Mouse (Mus musculus) ES-Bruce4 (cell line): ENCODE results near the gene Col26a1. TPM values are rescaled to one million over a fixed set of nuclear protein-coding genes. Genes with fewer than 3 reads are reported as not detected.
"Not testable (repeated sequence)": the region's sequence is repeated elsewhere in the genome, so short reads cannot be mapped to it uniquely, and the experiment has no call there.

Source experiments
- H3K27ac ChIP-seq: 2 replicates; pipeline ENCODE4 v1.5.1; 2012; ENCODE audit warnings: low read length, inconsistent platforms; ENCODE audit not compliant: insufficient read depth
- H3K27me3 ChIP-seq: 2 replicates; pipeline ENCODE4 v1.6.1; 2012; ENCODE audit warnings: mild to moderate bottlenecking, low read length, inconsistent platforms; ENCODE audit not compliant: control insufficient read depth, poor library complexity, insufficient read depth, severe bottlenecking
- H3K36me3 ChIP-seq: 2 replicates; pipeline ENCODE4 v1.6.1; 2012; ENCODE audit warnings: inconsistent platforms, mild to moderate bottlenecking, low read length, moderate library complexity; ENCODE audit not compliant: control insufficient read depth, poor library complexity, insufficient read depth, severe bottlenecking
- H3K4me1 ChIP-seq: one replicate; pipeline ENCODE4 v1.8.1; 2011; ENCODE audit warnings: low read length; ENCODE audit not compliant: control insufficient read depth, insufficient read depth
- H3K4me3 ChIP-seq: 2 replicates; pipeline ENCODE4 v1.5.1; 2011; ENCODE audit warnings: low read depth, mild to moderate bottlenecking, low read length
- H3K9ac ChIP-seq: 2 replicates; pipeline ENCODE4 v1.6.1; 2012; ENCODE audit warnings: low read depth, mild to moderate bottlenecking, inconsistent platforms; ENCODE audit not compliant: poor library complexity, severe bottlenecking
- H3K9me3 ChIP-seq: replicated peaks from 2 replicates; pipeline ENCODE4 v1.6.1; 2012; ENCODE audit warnings: mild to moderate bottlenecking, low read length, inconsistent platforms; ENCODE audit not compliant: control insufficient read depth, poor library complexity, insufficient read depth, severe bottlenecking
- CTCF ChIP-seq: IDR thresholded peaks from one replicate; pipeline ENCODE4 v1.8.1; 2011; ENCODE audit warnings: low read depth, low read length
- EP300 ChIP-seq: IDR thresholded peaks from 2 replicates; pipeline ENCODE4 v1.6.1; 2011; ENCODE audit warnings: low read depth, low read length; ENCODE audit not compliant: insufficient read depth
- POLR2A ChIP-seq: IDR thresholded peaks from one replicate; pipeline ENCODE4 v1.8.1; 2011; ENCODE audit warnings: low read length; ENCODE audit not compliant: insufficient read depth
- polyA plus RNA-seq: library from polyadenylated mRNA; stranded (reverse); fragments of >200 nt; gene quantifications from 2 replicates; pipeline ENCODE4 v1.2.4, GENCODE M21; 2011; ENCODE audit warnings: low read depth; ENCODE audit not compliant: missing spikeins, insufficient read depth, insufficient read length

The Col26a1 gene
- polyA plus RNA-seq, 1 experiment, result 2.2 TPM

DNA sequence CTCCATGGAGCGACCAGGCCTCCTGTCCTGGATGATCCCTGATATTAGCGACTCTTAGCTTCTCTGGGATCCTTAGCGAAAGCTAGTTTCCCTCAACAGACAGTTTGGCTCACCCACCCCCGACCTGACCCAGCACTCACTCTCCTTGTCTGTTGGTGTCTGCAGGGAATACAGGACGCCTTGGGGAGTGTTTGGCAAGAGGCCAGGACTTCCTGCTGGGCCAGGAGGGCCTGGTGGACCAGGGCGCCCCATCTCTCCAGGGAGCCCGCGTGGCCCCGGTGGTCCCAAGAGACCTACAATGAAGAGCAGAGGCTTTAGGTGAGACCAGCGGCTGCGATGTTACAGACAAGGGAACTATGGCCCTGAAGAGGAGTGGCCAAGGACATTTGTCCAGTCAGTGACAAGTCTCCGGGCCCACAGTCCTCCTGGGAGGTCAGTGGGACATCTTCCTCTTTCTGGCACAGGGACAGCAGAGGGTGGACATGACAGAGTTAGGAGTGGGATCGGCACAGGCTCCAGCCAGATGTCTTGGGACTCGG is 128.9 kb downstream of the Col26a1 start:
- TF ChIP-seq EP300 (no peak), CTCF (no peak), POLR2A (no peak)
- Histone ChIP-seq H3K9me3 (no peaks in the 10 kb centered on the region), H3K36me3 (no peaks in the 10 kb centered on the region), H3K4me1 (peaks cover 3% of the 10 kb centered on the region), H3K9ac (no peak overlapping the region), H3K4me3 (peak overlapping the region; percentile 17), H3K27ac (no peak overlapping the region), H3K27me3 (no peaks in the 10 kb centered on the region)

DNA sequence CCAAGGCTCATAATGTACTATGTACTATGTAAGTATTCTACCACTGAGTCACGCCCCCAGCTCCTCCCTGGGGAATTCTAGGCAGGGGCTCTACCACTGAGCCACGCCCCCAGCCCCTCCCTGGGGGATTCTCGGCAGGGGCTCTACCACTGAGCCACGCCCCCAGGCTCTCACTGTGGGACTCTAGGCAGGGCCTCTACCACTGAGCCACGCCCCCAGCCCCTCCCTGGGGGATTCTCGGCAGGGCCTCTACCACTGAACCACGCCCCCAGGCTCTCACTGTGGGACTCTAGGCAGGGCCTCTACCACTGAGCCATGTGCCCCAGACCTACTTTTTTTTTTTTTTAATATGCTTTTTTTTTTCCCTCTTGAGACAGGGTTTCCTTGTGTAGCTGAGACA is 129.8 kb downstream of the Col26a1 start:
- H3K27ac ChIP-seq, H3K9ac ChIP-seq, H3K27me3 ChIP-seq, H3K4me1 ChIP-seq, H3K36me3 ChIP-seq, H3K4me3 ChIP-seq, H3K9me3 ChIP-seq: not testable (repeated sequence)

DNA sequence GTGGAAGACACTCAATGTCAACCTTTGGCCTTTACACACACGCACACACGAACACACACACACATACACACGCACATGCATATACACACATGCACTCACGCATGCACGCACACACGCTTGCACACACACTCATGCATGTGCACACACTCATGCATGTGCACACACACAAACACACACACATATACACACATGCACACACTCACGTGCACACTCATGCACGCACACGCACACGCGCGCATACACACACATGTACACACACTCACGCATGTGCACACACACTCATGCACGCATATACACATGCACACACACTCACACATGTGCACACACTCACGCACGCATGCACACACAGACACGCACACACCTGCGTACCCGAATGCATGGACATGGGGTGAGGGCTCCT is 130.9 kb downstream of the Col26a1 start:
- peaks cover 9% of the 10 kb centered on the region for H3K9me3 ChIP-seq
- no peak overlapping the region for H3K27ac ChIP-seq
- TF ChIP-seq CTCF (no peak), POLR2A (no peak), EP300 (no peak)
- H3K4me1 ChIP-seq, result peaks cover 3% of the 10 kb centered on the region
- H3K36me3 ChIP-seq, result no peaks in the 10 kb centered on the region
- no peak overlapping the region for H3K9ac ChIP-seq
- no peak overlapping the region for H3K4me3 ChIP-seq
- H3K27me3 ChIP-seq, result no peaks in the 10 kb centered on the region

DNA sequence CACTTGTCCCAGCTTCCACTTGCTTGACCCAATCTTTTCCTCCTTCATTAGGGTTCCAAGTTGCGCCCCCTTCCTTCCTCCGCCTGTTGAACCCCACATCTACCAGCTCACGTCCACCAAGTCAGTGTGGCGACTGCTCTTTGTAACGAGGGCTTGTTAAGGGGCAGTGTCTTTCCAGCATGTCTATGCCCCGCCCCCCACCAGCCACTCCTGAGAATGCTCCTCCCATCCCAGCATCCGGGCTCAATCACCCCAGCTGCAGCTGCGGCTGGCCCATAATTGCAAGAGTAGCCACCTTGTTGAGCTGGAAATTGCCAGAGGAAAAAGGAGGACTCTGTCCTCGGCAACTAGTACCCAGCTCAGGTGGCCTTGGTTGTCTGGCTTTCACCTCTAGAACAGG is 136.4 kb downstream of the Col26a1 start:
- Histone ChIP-seq H3K4me1 (peaks cover 9% of the 10 kb centered on the region), H3K27me3 (no peaks in the 10 kb centered on the region), H3K9me3 (peaks cover 9% of the 10 kb centered on the region), H3K36me3 (no peaks in the 10 kb centered on the region), H3K27ac (no peak overlapping the region), H3K9ac (no peak overlapping the region), H3K4me3 (peak overlapping the region; percentile 33; the same call in 1 of the 2 replicates)
- no peak for TF ChIP-seq EP300
- no peak for TF ChIP-seq CTCF
- no peak for TF ChIP-seq POLR2A

DNA sequence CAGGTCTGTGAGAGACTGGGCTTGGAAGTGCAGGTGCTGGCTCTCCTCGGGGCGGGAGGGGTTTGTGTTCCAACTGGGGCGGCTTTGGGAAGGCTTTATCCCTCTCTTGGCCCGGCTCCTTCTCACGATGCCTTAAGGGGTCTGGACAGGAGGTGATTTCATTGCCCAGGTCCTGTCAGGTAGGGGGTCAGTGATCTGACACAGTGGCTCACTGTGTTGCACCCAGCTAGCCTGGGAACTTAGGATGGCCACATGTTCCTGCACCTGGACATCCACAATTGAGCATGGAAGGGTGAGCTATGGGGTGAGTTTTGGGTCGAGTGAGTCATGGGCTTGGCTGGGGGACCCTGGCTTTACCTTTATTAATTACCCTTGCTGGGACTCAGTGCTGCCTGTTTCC is 144.1 kb downstream of the Col26a1 start:
- H3K4me1 ChIP-seq, result peaks cover 4% of the 10 kb centered on the region
- no peaks in the 10 kb centered on the region for H3K9me3 ChIP-seq
- H3K9ac ChIP-seq, result no peak overlapping the region
- no peaks in the 10 kb centered on the region for H3K27me3 ChIP-seq
- no peak overlapping the region for H3K27ac ChIP-seq
- no peaks in the 10 kb centered on the region for H3K36me3 ChIP-seq
- TF ChIP-seq EP300 (no peak), POLR2A (no peak), CTCF (no peak)
- H3K4me3 ChIP-seq, result no peak overlapping the region

DNA sequence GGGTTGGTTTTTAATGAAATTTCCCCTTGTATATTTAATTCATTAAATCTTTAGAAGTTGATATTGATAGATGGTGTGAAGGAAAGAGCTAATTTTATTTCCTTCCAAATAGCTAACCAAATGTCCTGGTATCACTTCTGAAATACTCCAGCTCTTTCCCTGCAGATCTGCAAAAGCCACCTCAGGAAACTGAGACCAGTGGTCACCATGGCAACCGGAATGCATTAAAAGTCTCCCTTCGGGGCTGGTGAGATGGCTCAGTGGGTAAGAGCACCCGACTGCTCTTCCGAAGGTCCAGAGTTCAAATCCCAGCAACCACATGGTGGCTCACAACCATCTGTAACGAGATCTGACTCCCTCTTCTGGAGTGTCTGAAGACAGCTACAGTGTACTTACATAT is 156.7 kb downstream of the Col26a1 start:
- not testable (repeated sequence) for H3K27ac ChIP-seq, H3K9ac ChIP-seq, H3K36me3 ChIP-seq, H3K9me3 ChIP-seq, H3K27me3 ChIP-seq, H3K4me3 ChIP-seq, H3K4me1 ChIP-seq

DNA sequence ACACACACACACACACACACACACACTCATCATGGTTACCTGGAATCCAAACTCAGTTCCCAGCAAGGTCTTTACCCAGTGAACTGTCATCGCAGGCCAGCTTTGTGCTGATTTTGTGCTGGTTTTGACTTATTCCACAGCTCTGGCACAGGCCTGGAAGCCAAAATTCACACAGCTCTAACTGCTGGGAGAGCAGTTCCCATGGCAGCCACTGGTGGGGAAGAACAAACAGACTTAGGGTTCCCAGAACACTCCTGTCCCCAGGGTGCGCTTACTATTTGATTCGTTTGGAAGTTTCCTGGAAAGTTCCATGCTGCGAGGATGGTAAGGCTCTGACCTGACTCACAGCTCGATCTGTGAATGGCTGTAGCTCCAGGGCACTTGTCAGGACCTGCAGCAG is 161.4 kb downstream of the Col26a1 start:
- Histone ChIP-seq H3K4me1 (peaks cover 4% of the 10 kb centered on the region), H3K9me3 (no peaks in the 10 kb centered on the region; the same call in 1 of the 2 replicates), H3K27ac (no peak overlapping the region), H3K9ac (no peak overlapping the region), H3K36me3 (no peaks in the 10 kb centered on the region), H3K4me3 (no peak overlapping the region), H3K27me3 (no peaks in the 10 kb centered on the region)
- TF ChIP-seq EP300 (no peak), CTCF (no peak), POLR2A (no peak)
